Mouse (Mus musculus): ENCODE measurements at regions not wholly inside any gene's neighbourhood (a gene's known extent, or its start where the extent isn't known, plus 50 kb on each side); places are given as distances from the start of the nearest gene placed in this dataset.

- H3K36me3 ChIP-seq (ENCODE audit: control insufficient read depth, insufficient read depth, low read length): no peaks in the 10 kb centered on the region
- no peaks in the 10 kb centered on the region for H3K4me1 ChIP-seq (ENCODE audit: control insufficient read depth, insufficient read depth, low read length)
- H3K27ac ChIP-seq (ENCODE audit: insufficient read depth, low read depth, low read length): no peak overlapping the region
- no peak overlapping the region for H3K4me3 ChIP-seq (ENCODE audit: insufficient read depth, low read depth, low read length)
- TF ChIP-seq POLR2A (IDR thresholded peaks at IDR 0.05; ENCODE audit: low read depth, low read length) (no peak), CTCF (conservative IDR thresholded peaks at IDR 0.05; ENCODE audit: insufficient read depth, insufficient read length, low read depth, low read length) (no peak)
- DNase-seq: no peak
- WGBS: 83% methylated on average over 7 of the region's 7 CpGs
- no peaks in the 10 kb centered on the region for H3K27me3 ChIP-seq (replicated peaks; ENCODE audit: control insufficient read depth, insufficient read depth, low read length)
Measured at GRCm38 (mm10) chr13:99830080-99830724, 70.7 kb downstream of the Cartpt start.

- Histone ChIP-seq H3K27me3 (replicated peaks; ENCODE audit: control insufficient read depth, insufficient read depth, low read length) (no peaks in the 10 kb centered on the region), H3K4me3 (ENCODE audit: insufficient read depth, low read depth, low read length) (no peak overlapping the region), H3K4me1 (ENCODE audit: control insufficient read depth, insufficient read depth, low read length) (no peaks in the 10 kb centered on the region), H3K36me3 (ENCODE audit: control insufficient read depth, insufficient read depth, low read length) (no peaks in the 10 kb centered on the region), H3K27ac (ENCODE audit: insufficient read depth, low read depth, low read length) (no peak overlapping the region)
- 75% methylated on average over 7 of the region's 7 CpGs for WGBS
- TF ChIP-seq CTCF (conservative IDR thresholded peaks at IDR 0.05; ENCODE audit: insufficient read depth, insufficient read length, low read depth, low read length) (no peak), POLR2A (IDR thresholded peaks at IDR 0.05; ENCODE audit: low read depth, low read length) (no peak)
- DNase-seq: peak; percentile 31
Measured at GRCm38 (mm10) chr13:99827573-99827972, 73.3 kb downstream of the Cartpt start.

- DNase-seq: no peak
- 71% methylated on average over 8 of the region's 8 CpGs for WGBS
- no peaks in the 10 kb centered on the region for H3K4me1 ChIP-seq (ENCODE audit: control insufficient read depth, insufficient read depth, low read length)
- H3K27me3 ChIP-seq (replicated peaks; ENCODE audit: control insufficient read depth, insufficient read depth, low read length): no peaks in the 10 kb centered on the region
- no peak overlapping the region for H3K27ac ChIP-seq (ENCODE audit: insufficient read depth, low read depth, low read length)
- no peak overlapping the region for H3K4me3 ChIP-seq (ENCODE audit: insufficient read depth, low read depth, low read length)
- TF ChIP-seq POLR2A (IDR thresholded peaks at IDR 0.05; ENCODE audit: low read depth, low read length) (no peak), CTCF (conservative IDR thresholded peaks at IDR 0.05; ENCODE audit: insufficient read depth, insufficient read length, low read depth, low read length) (no peak)
- H3K36me3 ChIP-seq (ENCODE audit: control insufficient read depth, insufficient read depth, low read length): no peaks in the 10 kb centered on the region
Measured at GRCm38 (mm10) chr13:99824625-99825024, 76.3 kb downstream of the Cartpt start.

- 72% methylated on average over 6 of the region's 6 CpGs for WGBS
Measured at GRCm38 (mm10) chr13:99816666-99817065, 84.2 kb downstream of the Cartpt start.

GRCm38 (mm10) chr13:99815786-99816185 lies 85.1 kb downstream of the Cartpt start:
- Histone ChIP-seq H3K27ac (ENCODE audit: insufficient read depth, low read depth, low read length) (no peak overlapping the region), H3K4me3 (ENCODE audit: insufficient read depth, low read depth, low read length) (no peak overlapping the region), H3K36me3 (ENCODE audit: control insufficient read depth, insufficient read depth, low read length) (no peaks in the 10 kb centered on the region), H3K4me1 (ENCODE audit: control insufficient read depth, insufficient read depth, low read length) (no peaks in the 10 kb centered on the region), H3K27me3 (replicated peaks; ENCODE audit: control insufficient read depth, insufficient read depth, low read length) (no peaks in the 10 kb centered on the region)
- WGBS: 84% methylated on average over 6 of the region's 6 CpGs
- no peak for DNase-seq
- TF ChIP-seq POLR2A (IDR thresholded peaks at IDR 0.05; ENCODE audit: low read depth, low read length) (no peak), CTCF (conservative IDR thresholded peaks at IDR 0.05; ENCODE audit: insufficient read depth, insufficient read length, low read depth, low read length) (no peak)

More at GRCm38 (mm10) chr13:99816666-99817065, 84.2 kb downstream of the Cartpt start:
- Histone ChIP-seq H3K36me3 (ENCODE audit: control insufficient read depth, insufficient read depth, low read length) (no peaks in the 10 kb centered on the region), H3K4me1 (ENCODE audit: control insufficient read depth, insufficient read depth, low read length) (no peaks in the 10 kb centered on the region), H3K27me3 (replicated peaks; ENCODE audit: control insufficient read depth, insufficient read depth, low read length) (no peaks in the 10 kb centered on the region), H3K4me3 (ENCODE audit: insufficient read depth, low read depth, low read length) (no peak overlapping the region), H3K27ac (ENCODE audit: insufficient read depth, low read depth, low read length) (no peak overlapping the region)
- no peak for DNase-seq
- TF ChIP-seq POLR2A (IDR thresholded peaks at IDR 0.05; ENCODE audit: low read depth, low read length): no peak
- no peak for TF ChIP-seq CTCF (conservative IDR thresholded peaks at IDR 0.05; ENCODE audit: insufficient read depth, insufficient read length, low read depth, low read length)

- H3K27me3 ChIP-seq (replicated peaks; ENCODE audit: control insufficient read depth, insufficient read depth, low read length): no peaks in the 10 kb centered on the region
- no peak overlapping the region for H3K27ac ChIP-seq (ENCODE audit: insufficient read depth, low read depth, low read length)
- TF ChIP-seq POLR2A (IDR thresholded peaks at IDR 0.05; ENCODE audit: low read depth, low read length) (no peak), CTCF (conservative IDR thresholded peaks at IDR 0.05; ENCODE audit: insufficient read depth, insufficient read length, low read depth, low read length) (no peak)
- no peaks in the 10 kb centered on the region for H3K36me3 ChIP-seq (ENCODE audit: control insufficient read depth, insufficient read depth, low read length)
- no peak overlapping the region for H3K4me3 ChIP-seq (ENCODE audit: insufficient read depth, low read depth, low read length)
- 68% methylated on average over 2 of the region's 2 CpGs for WGBS
- H3K4me1 ChIP-seq (ENCODE audit: control insufficient read depth, insufficient read depth, low read length): no peaks in the 10 kb centered on the region
- no peak for DNase-seq
Measured at GRCm38 (mm10) chr13:99814801-99815200, 86.1 kb downstream of the Cartpt start.

GRCm38 (mm10) chr13:99814033-99814556 lies 86.8 kb downstream of the Cartpt start:
- WGBS: 51% methylated on average over 6 of the region's 6 CpGs
- no peak overlapping the region for H3K27ac ChIP-seq (ENCODE audit: insufficient read depth, low read depth, low read length)
- H3K27me3 ChIP-seq (replicated peaks; ENCODE audit: control insufficient read depth, insufficient read depth, low read length): no peaks in the 10 kb centered on the region
- TF ChIP-seq CTCF (conservative IDR thresholded peaks at IDR 0.05; ENCODE audit: insufficient read depth, insufficient read length, low read depth, low read length) (no peak), POLR2A (IDR thresholded peaks at IDR 0.05; ENCODE audit: low read depth, low read length) (no peak)
- H3K4me1 ChIP-seq (ENCODE audit: control insufficient read depth, insufficient read depth, low read length): no peaks in the 10 kb centered on the region
- H3K36me3 ChIP-seq (ENCODE audit: control insufficient read depth, insufficient read depth, low read length): no peaks in the 10 kb centered on the region
- no peak overlapping the region for H3K4me3 ChIP-seq (ENCODE audit: insufficient read depth, low read depth, low read length)
- no peak for DNase-seq
